8 mouse cellular contexts compared by ENCODE assay signal in the genomic region with DNA sequence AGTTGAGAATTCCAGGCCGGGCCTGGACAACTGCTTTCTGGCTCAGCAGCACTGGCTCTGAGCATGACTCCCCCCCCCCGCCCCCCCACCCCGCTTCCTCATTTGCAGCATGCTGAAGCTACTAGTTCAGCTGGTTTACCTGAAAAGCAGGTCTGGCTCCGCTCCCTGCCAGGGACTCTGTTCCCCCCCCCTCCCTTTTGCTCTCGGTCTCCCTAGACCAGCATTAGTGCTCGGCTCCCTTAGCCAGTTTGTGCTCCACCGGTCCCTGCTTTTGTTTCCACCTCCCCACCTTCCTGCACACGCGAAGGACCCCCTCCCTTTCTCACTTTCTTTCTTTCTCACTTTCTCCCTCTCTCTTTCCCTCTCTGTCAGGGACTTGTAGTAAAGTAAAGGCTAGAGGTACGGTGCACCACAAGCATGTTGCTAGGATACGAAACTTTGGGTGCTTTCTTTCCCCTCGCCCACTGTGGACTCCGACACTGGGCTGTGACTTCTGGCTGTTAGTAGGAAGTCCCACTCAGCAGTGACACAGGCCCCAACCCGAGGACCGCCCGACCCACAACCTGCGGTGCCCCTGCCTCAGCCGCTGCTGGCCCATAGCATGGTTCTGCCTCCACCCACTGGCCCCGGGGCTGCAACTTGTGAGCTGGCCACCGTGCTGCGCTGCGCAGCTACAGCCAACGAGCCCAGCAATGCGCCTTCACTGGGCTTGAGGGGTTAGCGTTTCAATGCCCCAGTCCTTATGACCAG.
DNase-seq lines count a peak whose midpoint lies in the region; ATAC-seq lines count a peak whose summit lies in the region.

No protein-coding gene starts in this region.

- peak; percentile 61 for ATAC-seq in intestine, embryonic 15.5 days
- peak; percentile 82 for ATAC-seq in midbrain, embryonic 15.5 days (replicated peaks)
- no peak for ATAC-seq in erythroid progenitor cell, adult 5-6 weeks (replicated peaks; ENCODE audit: low FRiP score, poor library complexity, severe bottlenecking)

- H3K4me1 ChIP-seq in intestine, embryonic 15.5 days (replicated peaks) = peaks cover 4% of the 10 kb centered on the region
- peaks cover 15% of the 10 kb centered on the region for H3K4me1 ChIP-seq in midbrain, embryonic 15.5 days

- no peaks in the 10 kb centered on the region for H3K9me3 ChIP-seq in intestine, embryonic 15.5 days
- H3K9me3 ChIP-seq in midbrain, embryonic 15.5 days = no peaks in the 10 kb centered on the region

- no peaks in the 10 kb centered on the region for H3K36me3 ChIP-seq in intestine, embryonic 15.5 days
- no peaks in the 10 kb centered on the region for H3K36me3 ChIP-seq in midbrain, embryonic 15.5 days (replicated peaks)

- H3K4me2 ChIP-seq in intestine, embryonic 15.5 days (replicated peaks) = peak overlapping the region; percentile 46
- H3K4me2 ChIP-seq in midbrain, embryonic 15.5 days = peak overlapping the region; percentile 43

- peak; percentile 40 for DNase-seq in adrenal gland, postnatal 14 days
- DNase-seq in adrenal gland, adult 2 months = no peak
- peak; percentile 8 for DNase-seq in right cerebral cortex, postnatal 14 days
- DNase-seq in right cerebral cortex, adult 18-20 months = no peak
- DNase-seq in spleen, postnatal 10 days (ENCODE audit: low spot score in 2 of 2) = no peak

- no peak overlapping the region for H3K9ac ChIP-seq in intestine, embryonic 15.5 days
- H3K9ac ChIP-seq in midbrain, embryonic 15.5 days = no peak overlapping the region

- WGBS in intestine, embryonic 15.5 days = 27% methylated on average over 25 of the region's 25 CpGs
- WGBS in midbrain, embryonic 15.5 days = 13% methylated on average over 25 of the region's 25 CpGs

- no peak overlapping the region for H3K27ac ChIP-seq in intestine, embryonic 15.5 days
- H3K27ac ChIP-seq in midbrain, embryonic 15.5 days = no peak overlapping the region

- H3K27me3 ChIP-seq in intestine, embryonic 15.5 days (replicated peaks) = no peaks in the 10 kb centered on the region
- no peaks in the 10 kb centered on the region for H3K27me3 ChIP-seq in midbrain, embryonic 15.5 days (replicated peaks)

- H3K4me3 ChIP-seq in intestine, embryonic 15.5 days (replicated peaks) = 0 out of 2 replicates have a peak overlapping the region, but pooled peaks have one; percentile 7
- H3K4me3 ChIP-seq in midbrain, embryonic 15.5 days = 0 out of 2 replicates have a peak overlapping the region, but pooled peaks have one; percentile 8

Comparison
In these comparisons a context has a peak if more than half of its experiments do, and no peak if none do; other contexts are left out.
1. DNase-seq: peak in adrenal gland, postnatal 14 days (single experiment) and right cerebral cortex, postnatal 14 days (single experiment); none in adrenal gland, adult 2 months (single experiment), right cerebral cortex, adult 18-20 months (single experiment) and spleen, postnatal 10 days (0 of 2).